Mouse (Mus musculus) erythroid progenitor cell, adult 5-6 weeks (primary cell): ENCODE measurements around the gene Methig1. TPM values are rescaled to one million over a fixed set of nuclear protein-coding genes. Genes with fewer than 3 reads are reported as not detected.
"Not testable (repeated sequence)": the region's sequence is repeated elsewhere in the genome, so short reads cannot be mapped to it uniquely, and the experiment has no call there.

ENCODE experiments used
- ATAC-seq: replicated peaks from 2 replicates; pipeline ENCODE4 v1.8.0; 2016; ENCODE audit warnings: moderate number of reproducible peaks, mild to moderate bottlenecking, moderate TSS enrichment, inconsistent platforms; ENCODE audit not compliant: poor library complexity, low FRiP score, severe bottlenecking
- total RNA-seq, 2 experiments: library from RNA; stranded (forward) in 1 of 2; stranded (reverse) in 1 of 2; fragments of 150-400 nt in 1 of 2; fragments of 186-747, 209-891 nt in 1 of 2; gene quantifications; 2 replicates each; pipeline versions ENCODE4 v1.2.3 to v1.2.4; 2015 to 2017; ENCODE audit warnings: low replicate concordance in 2 of 2

Gene Methig1
- total RNA-seq, 2 experiments from 2014 or later = 0.91 TPM; not detected in 1

GRCm38 (mm10) chr15:100334629-100335028 is 18.3 kb upstream of the Methig1 start, which contains the start of gene Mettl7a3:
Gene Mettl7a3, plus strand, starts transcription at chr15:100334929.
- no peak for ATAC-seq

GRCm38 (mm10) chr15:100337328-100337727 is 15.6 kb upstream of the Methig1 start:
- peak; percentile 51 for ATAC-seq

- ATAC-seq = peak; percentile 63
These were observed 15.1 kb upstream of the Methig1 start for GRCm38 (mm10) chr15:100337847-100338246.

GRCm38 (mm10) chr15:100341314-100341980 is 11.5 kb upstream of the Methig1 start:
- ATAC-seq = not testable (repeated sequence)

- no peak for ATAC-seq
These were observed 7.5 kb upstream of the Methig1 start for GRCm38 (mm10) chr15:100345484-100345883.

GRCm38 (mm10) chr15:100346761-100347160 is 6.2 kb upstream of the Methig1 start:
- ATAC-seq = no peak

- no peak for ATAC-seq
These were observed 3.5 kb upstream of the Methig1 start for GRCm38 (mm10) chr15:100349496-100349895.

GRCm38 (mm10) chr15:100351501-100352060 is 1.4 kb upstream of the Methig1 start:
- no peak for ATAC-seq

- ATAC-seq = peak; percentile 58
These were observed 450 bp downstream of the Methig1 start for GRCm38 (mm10) chr15:100353399-100353798.

- no peak for ATAC-seq
These were observed 2.9 kb downstream of the Methig1 start for GRCm38 (mm10) chr15:100355876-100356275.

- no peak for ATAC-seq
These were observed 11.3 kb downstream of the Methig1 start, which contains the start of gene Higd1c for GRCm38 (mm10) chr15:100364242-100364641. Gene Higd1c, plus strand, starts transcription at chr15:100364542.

- ATAC-seq = not testable (repeated sequence)
These were observed 13.0 kb downstream of the Methig1 start for GRCm38 (mm10) chr15:100365967-100366366.

- no peak for ATAC-seq
These were observed 14.2 kb downstream of the Methig1 start for GRCm38 (mm10) chr15:100367119-100367518.

- ATAC-seq = no peak
These were observed 22.1 kb downstream of the Methig1 start for GRCm38 (mm10) chr15:100375066-100375465.

GRCm38 (mm10) chr15:100377847-100378505 is 25.0 kb downstream of the Methig1 start:
- peak; percentile 81 for ATAC-seq

- no peak for ATAC-seq
These were observed 26.7 kb downstream of the Methig1 start for GRCm38 (mm10) chr15:100379658-100380057.

GRCm38 (mm10) chr15:100380104-100380503 is 27.2 kb downstream of the Methig1 start:
- no peak for ATAC-seq

GRCm38 (mm10) chr15:100385705-100386104 is 32.8 kb downstream of the Methig1 start:
- no peak for ATAC-seq

GRCm38 (mm10) chr15:100387544-100388223 is 34.7 kb downstream of the Methig1 start:
- no peak for ATAC-seq

GRCm38 (mm10) chr15:100388224-100388835 is 35.4 kb downstream of the Methig1 start:
- no peak for ATAC-seq
